Mouse (Mus musculus): ENCODE results near the gene Wdr19. TPM values are rescaled to one million over a fixed set of nuclear protein-coding genes. Genes with fewer than 3 reads are reported as not detected.

Wdr19 gene
- polyA plus RNA-seq, 1 experiment, result 0.22 TPM

DNA sequence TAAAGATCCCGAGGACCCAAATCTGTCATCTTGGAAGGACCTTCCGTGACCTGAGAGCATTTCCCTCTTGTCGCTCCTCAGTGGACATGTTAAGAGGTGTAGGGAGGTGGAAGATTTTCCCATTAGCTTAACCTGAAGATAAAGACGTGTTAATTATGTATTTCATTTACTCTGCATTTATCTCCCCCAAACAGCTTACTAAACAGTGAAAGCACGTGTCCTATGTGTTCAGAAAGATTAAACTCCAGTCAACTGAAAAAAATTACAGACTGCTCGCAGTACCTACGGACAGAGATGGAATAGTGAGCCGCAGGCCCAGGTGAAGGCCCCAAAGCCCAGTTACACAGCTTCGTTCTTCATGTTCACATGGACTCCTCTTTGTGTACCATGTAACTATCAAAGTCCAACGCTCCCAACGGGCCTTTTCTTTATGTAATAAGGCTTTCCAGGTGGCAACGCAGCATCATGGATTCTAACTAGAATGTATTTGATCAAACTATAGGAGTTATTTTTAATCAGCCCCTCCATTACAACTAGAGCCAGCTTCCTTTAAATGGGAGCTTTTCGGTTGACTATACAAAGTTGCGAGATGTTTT, 58.5 kb downstream of the Wdr19 start:
- TF ChIP-seq GATA1 (IDR thresholded peaks at IDR 0.05; ENCODE audit: low read length), result no peak

DNA sequence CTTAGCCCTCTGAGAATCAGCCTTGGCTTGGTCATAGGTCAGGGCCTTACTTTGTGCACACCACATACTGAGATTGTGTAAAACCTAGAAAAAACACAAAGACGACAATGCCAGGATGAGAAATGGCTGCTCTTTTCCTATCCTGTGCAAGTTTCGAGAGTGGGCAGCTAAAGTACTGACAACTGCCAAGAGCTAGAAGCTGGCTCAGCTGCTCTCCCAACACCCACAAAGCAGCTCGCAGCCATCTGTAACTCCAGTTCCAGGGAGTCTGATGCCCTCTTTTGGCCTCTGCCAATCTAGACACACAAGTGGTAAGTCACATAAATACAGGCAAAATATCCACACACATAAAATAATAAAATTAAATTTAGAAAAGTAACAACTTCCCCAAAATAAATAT, 74.5 kb downstream of the Wdr19 start:
- no peak for TF ChIP-seq GATA1 (IDR thresholded peaks at IDR 0.05; ENCODE audit: low read length)

DNA sequence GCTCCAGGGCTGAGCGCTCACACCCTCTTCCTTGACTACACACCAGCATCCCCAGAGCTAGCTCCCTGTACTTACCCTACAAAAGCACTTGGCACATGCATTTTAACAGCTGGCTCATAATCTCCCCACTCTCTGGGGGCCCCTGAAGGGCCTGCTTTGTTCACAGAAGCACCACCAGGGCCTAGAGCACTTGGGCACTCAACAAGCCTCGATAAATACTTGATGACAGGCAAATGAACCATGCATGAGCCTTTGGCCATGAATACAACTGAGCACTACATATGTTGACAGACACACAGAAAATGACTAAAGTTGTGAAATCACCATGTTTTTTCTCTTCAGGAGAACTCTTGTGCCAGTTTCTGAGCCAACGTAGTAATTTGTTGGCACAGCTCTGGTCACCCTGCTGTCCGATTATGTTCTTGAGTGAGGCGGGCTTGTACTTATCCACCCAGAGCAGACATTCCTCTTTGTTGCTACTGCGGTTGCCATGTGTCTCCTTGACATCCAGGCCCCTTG, 79.7 kb downstream of the Wdr19 start:
- no peak for TF ChIP-seq GATA1 (IDR thresholded peaks at IDR 0.05; ENCODE audit: low read length)

- no peak for TF ChIP-seq GATA1 (IDR thresholded peaks at IDR 0.05; ENCODE audit: low read length)
Observed at GRCm38 (mm10) chr5:65281216-65281615, 81.7 kb downstream of the Wdr19 start.

DNA sequence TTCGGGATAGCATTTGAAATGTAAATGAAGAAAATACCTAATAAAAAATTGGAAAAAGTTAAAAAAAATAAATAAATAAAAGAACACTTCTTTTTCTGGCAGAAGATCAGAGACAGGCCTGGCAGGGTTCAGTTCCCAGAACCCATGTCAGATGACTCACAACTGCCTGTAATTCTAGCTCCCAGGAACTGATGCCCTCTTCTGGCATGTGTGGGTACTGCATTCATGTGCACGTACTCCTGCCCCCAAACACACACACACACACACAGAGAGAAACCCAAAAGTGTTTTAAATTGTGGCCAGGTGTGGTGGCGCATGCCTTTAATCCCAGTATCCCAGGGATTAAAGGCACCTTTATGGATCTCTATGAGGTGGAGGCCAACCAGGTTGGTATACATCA, 84.7 kb downstream of the Wdr19 start:
- TF ChIP-seq GATA1 (IDR thresholded peaks at IDR 0.05; ENCODE audit: low read length), result no peak

DNA sequence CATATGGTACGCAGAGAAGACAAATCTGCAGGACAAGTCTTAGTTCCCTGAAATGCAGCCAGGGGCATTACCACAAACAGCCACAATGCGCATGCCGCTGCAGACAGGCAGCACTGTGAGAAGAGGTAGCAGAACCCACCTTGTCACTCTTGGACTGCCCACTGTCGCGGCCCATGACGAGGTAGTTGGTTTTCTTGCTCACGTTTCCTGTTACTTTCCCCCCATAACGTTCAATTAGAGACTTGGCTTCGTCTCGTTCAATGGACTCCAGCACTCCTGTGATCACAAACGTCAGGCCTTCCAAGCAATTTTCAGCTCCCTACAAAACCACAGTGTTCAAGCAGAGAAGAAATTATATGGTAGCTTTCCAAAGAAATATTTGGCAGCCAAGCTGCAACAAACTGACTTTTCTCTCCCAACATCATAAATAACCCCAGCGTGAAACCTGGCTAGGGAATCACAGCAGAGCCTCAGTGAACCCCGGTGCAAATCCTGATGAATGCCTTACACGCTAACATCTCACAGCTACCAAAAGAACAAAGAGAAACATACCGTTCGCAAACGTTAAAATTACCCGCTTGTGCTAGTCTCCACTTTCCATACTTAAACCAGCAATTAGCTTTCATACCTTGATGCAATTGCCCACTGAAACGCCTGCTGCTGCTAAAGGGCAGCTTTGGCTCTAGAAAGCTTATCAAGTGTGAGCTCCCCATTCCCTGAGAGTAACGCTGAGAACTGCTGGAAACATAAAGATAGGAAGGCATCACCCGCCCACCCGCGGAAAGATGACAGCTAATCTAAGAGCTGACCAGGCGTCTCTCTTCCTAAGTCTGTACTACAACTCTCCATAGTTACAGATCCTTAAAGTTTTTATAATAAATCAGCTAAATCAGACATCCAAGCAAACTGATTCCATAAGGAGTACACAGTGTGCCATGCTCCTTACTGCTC, 88.5 kb downstream of the Wdr19 start:
- no peak for TF ChIP-seq GATA1 (IDR thresholded peaks at IDR 0.05; ENCODE audit: low read length)

- TF ChIP-seq GATA1 (IDR thresholded peaks at IDR 0.05; ENCODE audit: low read length), result no peak
Observed at GRCm38 (mm10) chr5:65293627-65294026, 94.1 kb downstream of the Wdr19 start.

DNA sequence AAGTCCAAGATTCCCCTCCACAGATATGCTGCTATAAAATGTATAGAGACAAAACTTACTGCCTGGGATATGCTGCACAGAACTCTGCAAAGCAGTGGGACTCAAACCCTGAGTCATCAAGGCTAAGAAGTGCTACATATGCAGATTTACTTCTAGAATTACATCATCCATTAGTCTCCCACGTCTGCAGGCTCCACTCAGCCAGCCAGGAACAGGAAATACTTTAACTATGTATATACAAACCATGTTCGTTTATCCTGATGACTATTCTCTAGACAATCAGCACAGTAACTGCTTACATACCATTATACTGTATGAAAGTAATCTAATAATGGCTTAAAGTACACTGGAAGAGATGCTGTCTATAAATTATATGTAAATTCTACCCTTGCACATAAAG, 94.8 kb downstream of the Wdr19 start:
- TF ChIP-seq GATA1 (IDR thresholded peaks at IDR 0.05; ENCODE audit: low read length), result no peak

DNA sequence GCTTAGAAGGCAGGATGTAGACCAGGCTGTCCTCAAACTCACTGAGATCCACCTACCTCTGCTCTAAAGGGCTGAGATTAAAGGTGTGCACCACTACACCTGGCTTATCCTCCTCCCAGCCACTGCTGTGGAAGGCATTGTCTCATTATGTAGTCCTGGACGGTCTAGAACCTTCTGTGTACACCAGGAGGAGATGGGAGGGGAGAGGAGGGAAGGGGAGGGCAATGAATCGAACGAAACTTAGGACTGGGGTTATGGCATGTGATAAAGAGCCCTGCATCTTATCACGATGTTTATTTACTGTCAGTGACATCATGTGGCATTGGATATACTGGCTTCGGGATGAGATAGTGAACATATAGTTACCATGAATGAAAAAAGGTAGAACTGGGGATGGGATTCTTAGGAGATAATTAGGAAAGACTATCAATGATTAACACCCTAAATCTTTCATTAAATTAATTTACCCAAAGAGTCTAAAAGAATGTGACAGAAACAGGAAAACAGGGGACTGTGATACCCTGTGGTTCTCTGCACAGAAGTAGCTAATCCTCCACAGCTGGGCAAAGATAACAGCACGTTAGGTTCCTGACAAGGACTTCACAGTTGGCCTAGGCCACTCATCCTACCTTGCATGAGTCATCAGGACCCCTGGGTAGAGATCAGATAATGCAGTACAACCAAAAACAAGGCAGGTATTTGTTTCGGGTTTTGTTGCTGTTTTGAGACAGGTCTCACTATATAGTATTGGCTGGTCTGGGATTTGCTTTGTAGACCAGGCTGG, 98.9 kb downstream of the Wdr19 start:
- TF ChIP-seq GATA1 (IDR thresholded peaks at IDR 0.05; ENCODE audit: low read length), result no peak

DNA sequence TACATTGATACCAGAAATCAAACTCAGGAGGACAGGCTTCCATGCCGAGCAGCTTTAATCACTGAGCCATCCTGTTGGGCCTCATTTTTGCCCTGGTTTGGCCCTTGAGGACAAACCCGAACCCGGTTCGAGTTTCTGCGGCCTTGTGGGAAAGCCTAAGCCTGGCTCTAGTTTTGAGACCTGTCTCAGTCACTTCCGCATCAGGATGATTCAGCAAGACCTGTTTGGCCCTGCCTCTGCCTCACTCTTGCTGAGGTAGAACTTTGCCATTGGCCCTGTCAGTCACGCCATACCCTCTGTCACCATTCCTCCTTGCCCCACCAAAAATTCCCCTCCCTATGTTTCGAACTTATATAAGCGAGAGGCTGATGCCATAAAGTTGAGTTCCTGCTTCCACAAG, 100.6 kb downstream of the Wdr19 start:
- TF ChIP-seq GATA1 (IDR thresholded peaks at IDR 0.05; ENCODE audit: low read length), result no peak

DNA sequence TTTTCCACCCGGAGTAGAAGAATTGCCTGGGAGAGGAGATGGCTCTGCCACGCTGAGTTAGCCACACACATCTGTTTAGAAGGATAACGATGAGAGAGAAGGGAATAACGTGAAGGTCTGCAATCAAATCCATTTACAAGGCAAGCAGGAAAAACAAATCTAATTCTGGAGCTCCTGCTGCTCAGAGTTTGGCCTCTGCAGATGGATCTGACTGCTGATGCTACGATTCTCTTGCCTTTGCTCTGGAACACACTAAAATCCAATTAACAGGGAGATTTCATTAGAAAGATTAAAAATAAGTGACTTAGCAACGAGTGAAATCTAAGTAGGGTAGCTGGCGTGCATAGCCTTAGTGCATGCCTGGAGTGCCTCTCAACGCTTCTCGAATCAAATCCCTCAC, 106.0 kb downstream of the Wdr19 start:
- TF ChIP-seq GATA1 (IDR thresholded peaks at IDR 0.05; ENCODE audit: low read length), result no peak

GRCm38 (mm10) chr5:65308208-65308607, 108.7 kb downstream of the Wdr19 start:
- TF ChIP-seq GATA1 (IDR thresholded peaks at IDR 0.05; ENCODE audit: low read length), result no peak

DNA sequence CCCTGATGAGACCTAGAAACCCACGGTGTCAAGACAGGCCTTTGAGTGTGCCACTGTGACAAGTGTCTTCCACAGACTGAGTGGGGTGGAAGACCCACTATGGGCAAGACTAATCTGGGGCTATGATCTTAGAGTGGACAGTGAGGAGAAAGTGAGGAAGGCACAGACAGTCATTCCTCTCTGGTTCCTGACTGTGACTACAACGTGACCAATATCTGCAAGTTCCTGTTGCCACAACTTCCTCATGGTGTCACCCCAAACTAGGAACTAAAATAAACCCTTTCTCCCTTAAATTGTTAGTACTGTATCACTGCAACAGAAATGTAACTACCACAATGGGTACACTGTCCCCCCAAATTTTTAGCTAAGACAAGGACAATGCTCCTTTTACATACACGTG, 109.4 kb downstream of the Wdr19 start:
- TF ChIP-seq GATA1 (IDR thresholded peaks at IDR 0.05; ENCODE audit: low read length), result no peak

Other genes with a start within 250 kb of the Wdr19 start
- not detected in 2 replicates for gene Tlr6, start 239.6 kb upstream of the Wdr19 start, polyA plus RNA-seq (2012)
- not detected in 2 replicates for gene Fam114a1, start 229.6 kb upstream of the Wdr19 start, polyA plus RNA-seq (2012)
- gene Tmem156, start 107.6 kb upstream of the Wdr19 start, polyA plus RNA-seq (2012), result not detected in 2 replicates
- not detected in 2 replicates for gene Klhl5, start 92.2 kb upstream of the Wdr19 start, polyA plus RNA-seq (2012)
- 2.7 and 17.2 TPM in 2 replicates for gene Rfc1, start 136.0 kb downstream of the Wdr19 start, polyA plus RNA-seq (2012)
- not detected in 2 replicates for gene Klb, start 148.6 kb downstream of the Wdr19 start, polyA plus RNA-seq (2012)
- 33.1 and 43.0 TPM in 2 replicates for gene Rpl9, start 191.7 kb downstream of the Wdr19 start, polyA plus RNA-seq (2012)
- 3.6 and 6.6 TPM in 2 replicates for gene Lias, start 191.8 kb downstream of the Wdr19 start, polyA plus RNA-seq (2012)
- gene Ugdh, start 236.3 kb downstream of the Wdr19 start, polyA plus RNA-seq (2012), result 1.3 and 1.5 TPM in 2 replicates

Measured in G1E-ER4 (cell line).